Mouse (Mus musculus) heart, postnatal 0 days (tissue): Measurements from ENCODE around the gene Urb1. TPM values are rescaled to one million over a fixed set of nuclear protein-coding genes. Genes with fewer than 3 reads are reported as not detected.

Experiments used
- ATAC-seq: fragments of 200-750 bp; cut with Nextera tagmentation; 2 replicates; pipeline ENCODE4 v1.8.0; 2017; ENCODE audit warnings: low read depth, moderate number of reproducible peaks, moderate library complexity; ENCODE audit not compliant: insufficient read depth
- DNase-seq: peaks from one replicate; pipeline ENCODE4 v3.0.0-alpha.2; 2016; ENCODE audit warnings: low spot score
- H3K27ac ChIP-seq: fragments of 300-500 bp; sonication (generic); 2 replicates; pipeline ENCODE4 v1.5.1; 2014; ENCODE audit warnings: low read depth, mild to moderate bottlenecking
- H3K27me3 ChIP-seq: fragments of 300-500 bp; sonication (generic); 2 replicates; pipeline ENCODE4 v1.6.1; 2014; ENCODE audit warnings: low read length, mixed read lengths; ENCODE audit not compliant: control insufficient read depth, insufficient read depth
- H3K36me3 ChIP-seq: fragments of 300-500 bp; sonication (generic); replicated peaks from 2 replicates; pipeline ENCODE4 v1.6.1; 2014; ENCODE audit warnings: low read length, mixed read lengths; ENCODE audit not compliant: control insufficient read depth, insufficient read depth
- H3K4me1 ChIP-seq: fragments of 300-500 bp; sonication (generic); 2 replicates; pipeline ENCODE4 v1.6.1; 2014; ENCODE audit warnings: antibody characterized with exemption; ENCODE audit not compliant: control insufficient read depth, insufficient read depth
- H3K4me2 ChIP-seq: fragments of 300-500 bp; sonication (generic); 2 replicates; pipeline ENCODE4 v1.6.1; 2014; ENCODE audit warnings: low read depth, mild to moderate bottlenecking, low read length, moderate library complexity
- H3K4me3 ChIP-seq: fragments of 300-500 bp; sonication (generic); 2 replicates; pipeline ENCODE4 v1.5.1; 2014; ENCODE audit warnings: low read depth, low read length
- H3K9ac ChIP-seq: fragments of 300-500 bp; sonication (generic); replicated peaks from 2 replicates; pipeline ENCODE4 v1.6.1; 2014; ENCODE audit warnings: low read depth, low read length, mixed read lengths
- H3K9me3 ChIP-seq: fragments of 300-500 bp; sonication (generic); replicated peaks from 2 replicates; pipeline ENCODE4 v1.6.1; 2016; ENCODE audit warnings: low read length; ENCODE audit not compliant: control insufficient read depth
- CTCF ChIP-seq: IDR thresholded peaks from 2 replicates; pipeline ENCODE4 v1.5.1; 2016; ENCODE audit warnings: antibody characterized with exemption, control low read depth, low read depth
- EP300 ChIP-seq: IDR thresholded peaks from 2 replicates; pipeline ENCODE4 v1.6.1; 2016; ENCODE audit warnings: antibody characterized with exemption, low read depth
- WGBS: fragments of 180-500 bp; shearing (Covaris S2); extraction: QIAGEN DNeasy Blood & Tissue Kit; methylation state at CpG from one replicate; pipeline ENCODE4 v1.1.7; 2014; 5-methylcytosine and 5-hydroxymethylcytosine counted together
- polyA plus RNA-seq: library from polyadenylated mRNA; unstranded; fragments of >200 nt; fragmentation: Nextera tagmentation; extraction: Ambion mirVana; gene quantifications from 2 replicates; pipeline ENCODE4 v1.2.1, GENCODE M21; 2015
- total RNA-seq: library from RNA; depleted of rRNA; stranded (reverse); fragments of >200 nt; gene quantifications from 2 replicates; pipeline ENCODE4 v1.2.3, GENCODE M21; 2014; ENCODE audit warnings: low replicate concordance; rRNA removed

Urb1 gene
- 8.7 and 16.5 TPM in 2 replicates for total RNA-seq
- 2.7 and 3.0 TPM in 2 replicates for polyA plus RNA-seq

DNA sequence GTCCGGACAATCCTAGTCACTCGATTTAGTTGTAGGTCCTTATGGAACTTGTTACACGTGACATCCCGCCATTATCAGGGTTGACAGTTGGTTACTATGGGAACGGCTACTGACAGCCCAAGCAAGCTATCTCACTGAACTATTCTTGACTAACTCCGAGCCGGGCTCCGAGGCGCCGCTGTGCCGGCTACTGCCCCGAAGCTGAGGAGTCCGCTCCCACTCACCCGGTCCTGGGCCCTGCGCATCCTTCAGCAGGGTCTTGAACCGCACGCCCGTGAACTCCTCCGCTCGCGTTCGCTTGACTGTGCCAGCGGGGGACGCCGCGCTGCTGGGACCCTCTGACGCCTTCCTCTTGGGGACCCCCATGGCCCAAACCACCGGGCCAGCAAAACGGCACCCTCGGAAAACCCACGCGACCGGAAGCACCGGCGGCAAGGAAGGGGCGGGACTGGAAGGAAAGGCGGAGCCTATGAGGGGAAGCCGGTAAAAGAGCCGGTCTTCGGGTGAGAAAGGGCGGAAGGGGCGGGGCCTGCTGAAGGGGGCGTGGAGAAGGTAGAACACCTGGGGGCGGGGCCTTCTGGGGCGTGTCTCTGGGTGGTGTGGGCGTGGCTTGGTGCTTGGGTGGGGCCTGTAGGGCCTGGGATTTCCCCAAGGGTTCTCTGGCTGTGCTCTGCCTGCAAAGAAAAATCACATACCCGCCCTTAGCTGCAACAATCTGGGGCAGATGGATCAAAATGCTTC, at the start of gene Urb1:
Gene Urb1, minus strand, starts transcription at position 439 of the 741 bp plus-strand sequence.
- ATAC-seq (peak; percentile 98), DNase-seq (peak; percentile 98)
- H3K4me3 ChIP-seq, result peak within 1 kb of the TSS; percentile 79
- WGBS, result under 1% methylated on average over 47 of the region's 47 CpGs
- peak within 1 kb of the TSS; percentile 91 for H3K27ac ChIP-seq
- peak within 1 kb of the TSS; percentile 50; the same call in 1 of the 2 replicates for H3K9ac ChIP-seq
- H3K36me3 ChIP-seq, result peaks cover 5% of the 10 kb centered on the region
- no peaks in the 10 kb centered on the region for H3K27me3 ChIP-seq
- peaks cover 13% of the 10 kb centered on the region; the same call in 1 of the 2 replicates for H3K4me1 ChIP-seq
- TF ChIP-seq EP300 (no peak), CTCF (no peak)
- no peaks in the 10 kb centered on the region for H3K9me3 ChIP-seq
- H3K4me2 ChIP-seq, result peak within 1 kb of the TSS; percentile 89

DNA sequence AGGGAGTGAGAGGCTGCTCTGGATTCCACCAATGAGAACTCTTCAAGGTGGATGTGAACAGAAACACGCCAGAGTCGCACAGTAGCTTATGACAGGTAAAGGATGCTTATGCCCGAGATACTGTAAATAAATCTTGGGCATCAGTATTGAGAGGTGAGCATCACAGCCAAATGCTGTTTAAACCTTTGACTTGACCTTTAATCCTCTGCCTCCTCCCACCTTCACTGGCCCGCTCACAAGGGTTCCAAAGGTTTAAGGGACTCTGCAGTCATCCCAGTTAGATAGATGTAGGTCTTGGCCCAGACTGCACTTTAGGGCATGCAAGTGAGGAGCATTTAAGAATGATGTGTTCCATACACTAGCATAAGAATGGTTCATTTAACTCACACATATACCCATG, 48.0 kb upstream of the Urb1 start:
- Histone ChIP-seq H3K27ac (no peak overlapping the region), H3K4me3 (no peak overlapping the region), H3K9me3 (no peaks in the 10 kb centered on the region), H3K4me2 (no peak overlapping the region), H3K4me1 (no peaks in the 10 kb centered on the region), H3K36me3 (no peaks in the 10 kb centered on the region), H3K9ac (no peak overlapping the region), H3K27me3 (no peaks in the 10 kb centered on the region)
- 81% methylated on average over 4 of the region's 4 CpGs for WGBS
- TF ChIP-seq CTCF (no peak), EP300 (no peak)
- no peak for DNase-seq
- no peak for ATAC-seq

GRCm38 (mm10) chr16:90856552-90857200, 46.5 kb upstream of the Urb1 start:
- no peak overlapping the region for H3K4me2 ChIP-seq
- TF ChIP-seq EP300 (no peak), CTCF (no peak)
- no peak overlapping the region for H3K4me3 ChIP-seq
- H3K4me1 ChIP-seq, result no peaks in the 10 kb centered on the region
- ATAC-seq, result no peak
- H3K27me3 ChIP-seq, result no peaks in the 10 kb centered on the region
- DNase-seq, result no peak
- 79% methylated on average over 6 of the region's 6 CpGs for WGBS
- H3K9me3 ChIP-seq, result no peaks in the 10 kb centered on the region
- H3K27ac ChIP-seq, result no peak overlapping the region
- no peaks in the 10 kb centered on the region for H3K36me3 ChIP-seq
- H3K9ac ChIP-seq, result no peak overlapping the region

DNA sequence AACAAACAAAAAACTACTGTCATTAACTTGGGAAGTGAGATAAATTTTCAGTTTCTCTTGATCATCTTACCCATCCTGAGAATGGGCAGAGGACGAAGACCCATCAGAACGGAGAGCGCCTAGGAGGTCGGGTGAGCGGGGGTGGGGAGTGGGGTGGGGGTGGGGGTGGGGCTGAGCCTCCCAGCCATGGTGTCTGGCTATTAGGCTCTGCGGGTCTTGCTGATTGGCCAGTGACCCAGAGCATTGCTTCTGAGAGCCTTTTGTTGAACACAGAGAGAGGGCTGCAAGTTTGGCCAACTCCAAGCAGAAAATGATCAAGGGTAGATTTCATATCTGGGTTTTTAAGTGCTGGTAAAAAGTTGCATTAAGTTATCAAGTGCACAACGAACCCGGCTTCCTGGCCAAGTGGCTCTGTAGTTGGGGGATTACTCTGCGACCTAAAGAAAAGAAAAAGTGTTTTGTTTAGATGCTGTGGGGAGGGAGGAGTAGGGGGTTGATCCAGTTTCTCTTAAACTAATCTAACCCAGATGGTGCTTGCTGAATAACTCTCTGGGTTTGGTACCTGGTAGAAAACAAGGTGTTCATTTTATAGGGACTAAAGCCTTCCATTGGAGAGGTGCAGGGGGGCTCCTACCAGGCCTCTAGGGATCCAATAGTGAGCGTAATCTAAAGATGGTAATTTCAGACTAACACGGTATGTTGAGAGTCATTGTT, 41.6 kb upstream of the Urb1 start:
- no peaks in the 10 kb centered on the region for H3K9me3 ChIP-seq
- H3K9ac ChIP-seq, result no peak overlapping the region
- H3K27me3 ChIP-seq, result no peaks in the 10 kb centered on the region
- H3K4me2 ChIP-seq, result no peak overlapping the region
- H3K27ac ChIP-seq, result no peak overlapping the region
- TF ChIP-seq CTCF (no peak), EP300 (no peak)
- DNase-seq (no peak), ATAC-seq (no peak)
- H3K4me1 ChIP-seq, result peaks cover 7% of the 10 kb centered on the region; the same call in 1 of the 2 replicates
- 68% methylated on average over 11 of the region's 11 CpGs for WGBS
- no peaks in the 10 kb centered on the region for H3K36me3 ChIP-seq
- no peak overlapping the region for H3K4me3 ChIP-seq

DNA sequence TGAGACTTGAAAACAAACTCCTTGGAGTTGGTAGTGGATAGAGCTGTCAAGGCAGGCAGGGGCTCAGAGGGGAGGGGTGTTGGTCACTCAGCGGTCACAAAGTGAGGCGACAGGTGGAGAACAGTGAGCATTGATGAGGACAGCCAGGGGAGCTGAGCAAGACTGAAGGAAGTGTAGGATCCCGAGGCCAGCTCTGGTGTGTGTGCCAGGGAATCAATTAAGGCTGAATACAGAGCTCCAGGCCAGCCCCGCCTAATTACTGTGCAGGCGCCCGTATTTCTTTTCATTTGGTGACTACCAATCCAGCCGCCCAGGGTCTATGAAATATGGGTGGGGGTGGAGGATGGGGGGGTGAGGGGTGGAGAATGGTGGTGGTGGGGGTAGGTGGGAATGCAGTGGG, 40.7 kb upstream of the Urb1 start:
- no peaks in the 10 kb centered on the region for H3K27me3 ChIP-seq
- WGBS, result 81% methylated on average over 7 of the region's 7 CpGs

More for the DNA sequence above, 40.7 kb upstream of the Urb1 start:
- peaks cover 8% of the 10 kb centered on the region; the same call in 1 of the 2 replicates for H3K4me1 ChIP-seq
- H3K4me2 ChIP-seq, result no peak overlapping the region
- no peaks in the 10 kb centered on the region for H3K9me3 ChIP-seq
- DNase-seq, result no peak
- H3K9ac ChIP-seq, result no peak overlapping the region
- H3K27ac ChIP-seq, result no peak overlapping the region
- ATAC-seq, result no peak
- no peak overlapping the region for H3K4me3 ChIP-seq
- TF ChIP-seq EP300, result no peak
- no peak for TF ChIP-seq CTCF
- H3K36me3 ChIP-seq, result no peaks in the 10 kb centered on the region
